Mouse (Mus musculus) T-cell, adult 2 months (primary cell): Measurements from ENCODE around the gene Grid2.

Source experiments
- DNase-seq: peaks from one replicate; pipeline ENCODE4 v3.0.0; 2022; ENCODE audit warnings: low spot score

Gene Grid2

GRCm38 (mm10) chr6:64326936-64327335 lies 1071.3 kb downstream of the Grid2 start:
- DNase-seq = no peak

DNA sequence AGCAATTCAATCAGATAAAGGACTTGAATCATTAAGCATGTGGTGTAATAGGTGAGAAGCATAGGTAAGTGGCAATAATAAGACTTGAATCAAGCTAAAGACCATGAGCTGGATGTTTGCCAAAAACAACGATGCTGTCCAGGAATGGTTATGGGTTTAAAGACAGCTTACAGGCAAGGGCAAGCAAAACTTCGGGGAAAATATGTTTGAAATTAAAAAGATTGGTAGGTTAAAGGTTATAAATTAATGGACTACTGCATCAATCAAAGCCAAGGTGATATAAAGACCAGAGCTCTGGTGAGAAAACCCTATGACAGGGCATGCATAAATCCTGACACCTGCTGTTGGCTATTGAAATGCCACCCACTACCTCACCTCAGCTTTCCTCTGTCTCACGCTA lies 1072.2 kb downstream of the Grid2 start:
- no peak for DNase-seq

GRCm38 (mm10) chr6:64398413-64399098 lies 1142.9 kb downstream of the Grid2 start:
- DNase-seq = no peak

DNA sequence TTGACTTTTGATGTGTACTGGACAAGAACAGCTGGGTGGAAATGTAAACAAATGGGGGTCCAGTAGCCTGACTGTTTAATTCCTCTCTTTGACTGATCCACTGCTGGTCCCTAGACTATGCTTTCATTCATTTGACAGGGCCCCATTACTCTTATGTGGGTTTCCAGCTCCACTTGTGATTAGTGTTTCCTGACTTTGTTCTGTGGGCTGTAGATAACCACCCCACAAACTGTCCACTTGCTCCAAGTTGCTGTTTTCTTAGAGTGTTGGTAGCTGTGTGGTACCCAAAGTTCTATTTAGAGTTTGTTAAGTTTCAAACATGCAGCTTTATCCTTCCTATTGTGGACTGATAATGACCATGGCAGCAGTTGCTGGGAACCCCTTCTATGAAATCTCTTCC lies 1172.0 kb downstream of the Grid2 start:
- DNase-seq = no peak

DNA sequence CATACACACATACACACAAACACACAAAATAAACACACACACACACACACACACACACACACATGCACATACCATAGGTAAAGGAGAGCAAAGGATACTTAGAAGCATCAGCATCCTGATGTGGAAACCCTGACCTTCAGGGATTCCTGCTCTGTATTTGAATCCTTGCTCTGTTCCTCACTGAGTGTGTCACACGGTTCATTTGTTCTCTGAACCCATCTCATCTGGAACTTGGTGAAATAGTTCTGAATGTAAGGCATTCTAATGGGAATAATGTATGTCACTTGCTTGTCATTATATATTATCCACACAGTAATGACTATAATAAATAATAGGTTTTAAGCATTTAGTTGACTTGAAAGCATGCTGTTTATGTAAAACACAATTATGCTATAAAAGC lies 1173.2 kb downstream of the Grid2 start:
- no peak for DNase-seq

- DNase-seq = no peak
Measured at GRCm38 (mm10) chr6:64448127-64448526, 1192.5 kb downstream of the Grid2 start.

- DNase-seq = no peak
Measured at GRCm38 (mm10) chr6:64448864-64449355, 1193.2 kb downstream of the Grid2 start.

DNA sequence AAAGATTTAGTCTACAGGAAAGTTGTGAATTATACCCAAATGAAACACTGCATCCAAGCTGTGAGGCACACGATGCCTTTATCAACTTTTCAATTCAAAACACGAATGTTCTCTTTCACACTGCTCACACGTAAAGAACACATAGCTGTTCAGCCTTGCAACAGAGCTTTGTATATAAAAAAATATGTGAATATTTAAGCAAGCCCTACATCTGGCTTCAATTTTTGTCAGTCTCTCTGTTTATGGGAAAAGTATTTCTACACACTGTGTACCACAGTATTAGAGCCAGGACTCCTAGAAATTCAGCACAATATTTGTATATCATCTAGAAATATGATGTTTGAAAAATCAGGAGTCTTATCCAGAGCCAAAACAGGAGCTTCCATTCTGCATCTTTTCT lies 1195.1 kb downstream of the Grid2 start:
- DNase-seq = no peak

GRCm38 (mm10) chr6:64479884-64480283 lies 1224.2 kb downstream of the Grid2 start:
- DNase-seq = no peak

DNA sequence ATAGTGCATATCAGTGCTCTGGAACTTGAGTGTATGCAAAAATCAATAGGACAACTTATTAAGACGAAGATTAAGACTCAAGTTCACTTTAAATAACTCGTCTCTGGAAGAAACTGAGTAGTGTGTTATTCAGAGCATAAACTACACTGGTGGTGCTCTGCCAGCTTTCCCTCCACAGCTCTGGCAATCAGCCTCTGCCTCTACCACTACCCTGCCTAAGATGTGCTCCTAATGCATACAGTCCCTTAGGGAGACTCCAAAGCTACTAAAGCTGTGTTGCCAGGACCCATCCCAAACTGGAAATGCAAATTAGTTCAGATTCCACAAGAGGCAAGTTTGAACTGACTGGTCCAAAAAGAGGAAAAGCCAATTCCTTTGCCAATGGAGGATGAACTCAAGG lies 1224.9 kb downstream of the Grid2 start:
- no peak for DNase-seq

DNA sequence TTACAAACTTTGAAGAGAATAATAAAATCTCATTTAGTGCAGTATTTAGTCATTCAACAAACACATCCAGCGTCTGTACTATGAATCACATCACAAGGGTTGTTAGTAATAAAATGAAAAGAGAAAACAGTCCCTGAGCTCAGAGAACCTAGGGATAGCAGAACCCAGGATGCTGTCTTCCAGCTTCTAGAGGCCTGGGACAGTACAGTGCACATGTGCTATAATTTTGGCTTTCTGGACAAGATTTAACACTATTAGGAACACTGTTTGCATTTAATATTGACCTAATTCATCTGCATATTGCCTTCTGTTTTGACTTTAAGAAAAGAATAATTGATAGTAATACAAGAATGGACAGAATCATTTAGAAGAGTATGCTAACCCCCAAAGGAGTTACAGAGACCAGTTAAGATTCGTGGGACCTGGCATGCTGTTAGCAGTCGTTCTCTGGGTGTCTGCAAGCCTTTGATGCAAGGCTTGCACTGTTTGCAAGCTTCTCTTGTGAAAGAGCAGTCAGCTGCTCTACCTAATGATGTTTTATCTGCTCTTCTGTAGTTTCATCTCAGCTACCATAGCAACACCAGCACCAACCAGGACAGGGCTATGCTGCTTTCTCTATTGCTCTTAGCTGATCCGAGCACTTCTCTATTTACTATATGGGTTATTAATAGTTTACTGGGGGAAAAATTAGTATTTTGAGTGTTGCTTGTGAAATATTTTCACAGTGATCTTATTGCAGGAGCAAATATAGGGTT lies 1234.8 kb downstream of the Grid2 start:
- DNase-seq = no peak

DNA sequence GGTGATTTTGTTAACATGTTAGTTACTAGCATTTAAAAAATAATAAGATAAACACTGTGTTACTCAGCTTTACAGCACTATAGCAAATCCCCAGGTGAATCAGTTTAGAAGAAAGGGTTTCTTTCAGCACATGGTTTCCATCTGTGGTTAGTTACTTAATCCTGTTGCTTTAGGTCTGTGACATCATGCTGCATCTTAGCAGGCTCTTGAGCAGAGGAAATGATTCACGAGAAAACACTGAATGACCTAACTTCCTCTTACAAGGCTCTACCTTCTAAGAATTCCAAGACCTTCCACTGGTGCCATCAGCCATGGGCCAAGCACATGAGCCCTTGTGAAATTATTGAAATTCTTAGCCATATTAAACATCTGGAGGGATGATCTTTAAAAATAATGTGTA lies 1248.7 kb downstream of the Grid2 start:
- no peak for DNase-seq

- DNase-seq = no peak
Measured at GRCm38 (mm10) chr6:64542168-64542567, 1286.5 kb downstream of the Grid2 start.

DNA sequence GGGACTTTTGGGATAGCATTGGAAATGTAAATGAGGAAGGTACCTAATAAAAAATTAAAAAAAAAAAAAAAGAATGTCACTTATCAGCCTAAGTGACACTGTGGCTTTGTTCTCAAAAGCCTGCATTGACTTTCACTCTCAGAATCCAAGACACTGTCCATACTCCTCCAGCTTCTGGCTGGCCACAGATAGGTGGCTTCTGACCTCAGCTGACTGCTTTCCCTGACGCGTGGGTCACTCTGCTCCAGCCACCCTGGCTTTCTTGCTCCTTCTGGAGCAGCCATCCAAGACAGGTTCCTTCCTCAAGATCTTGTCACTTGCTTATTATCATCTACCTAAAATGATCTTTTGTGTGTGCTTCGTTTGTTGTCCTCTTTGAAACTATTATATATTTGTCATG lies 1298.0 kb downstream of the Grid2 start:
- no peak for DNase-seq

DNA sequence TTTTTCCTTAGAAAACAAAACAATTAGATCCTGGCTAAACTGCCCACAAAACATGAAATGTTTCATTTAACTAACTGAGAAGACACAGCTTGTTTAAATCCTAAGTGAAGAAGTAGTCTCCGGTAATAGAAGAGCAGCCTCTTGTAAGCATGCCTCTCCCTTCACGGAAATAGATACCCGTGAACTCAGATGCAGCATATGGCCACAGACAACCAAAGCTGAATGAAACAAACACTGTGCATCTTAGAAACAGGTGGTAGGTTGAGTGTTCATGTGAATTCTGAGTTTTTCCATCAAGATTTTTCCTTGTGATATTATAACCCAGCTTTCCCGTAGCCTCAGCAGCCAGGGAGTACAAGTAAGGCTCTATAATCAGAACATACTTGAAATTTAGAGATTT lies 1299.5 kb downstream of the Grid2 start:
- DNase-seq = no peak

GRCm38 (mm10) chr6:64568599-64568998 lies 1312.9 kb downstream of the Grid2 start:
- DNase-seq = no peak

GRCm38 (mm10) chr6:64581338-64581737 lies 1325.7 kb downstream of the Grid2 start:
- no peak for DNase-seq

GRCm38 (mm10) chr6:64588487-64589205 lies 1333.0 kb downstream of the Grid2 start:
- DNase-seq = no peak

DNA sequence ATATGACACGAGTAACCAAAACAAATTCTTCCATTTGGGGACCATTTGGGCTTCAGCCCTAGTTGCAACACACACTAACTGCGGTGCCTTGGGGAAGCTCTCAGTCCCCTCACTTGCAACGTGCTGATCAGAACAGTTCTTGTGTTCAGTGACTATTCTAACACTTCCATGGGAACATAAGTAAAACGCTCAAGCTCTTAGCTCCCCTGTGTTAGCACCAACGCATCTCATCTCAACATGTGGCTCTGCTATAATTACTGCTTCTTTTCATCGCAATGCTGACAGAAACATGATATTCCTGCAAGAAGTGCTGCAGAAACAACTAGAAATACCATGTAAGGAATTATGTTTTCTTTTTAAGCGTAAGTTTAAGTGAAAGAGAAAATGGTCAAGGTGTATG lies 1340.6 kb downstream of the Grid2 start:
- no peak for DNase-seq

GRCm38 (mm10) chr6:64596835-64597234 lies 1341.2 kb downstream of the Grid2 start:
- no peak for DNase-seq

DNA sequence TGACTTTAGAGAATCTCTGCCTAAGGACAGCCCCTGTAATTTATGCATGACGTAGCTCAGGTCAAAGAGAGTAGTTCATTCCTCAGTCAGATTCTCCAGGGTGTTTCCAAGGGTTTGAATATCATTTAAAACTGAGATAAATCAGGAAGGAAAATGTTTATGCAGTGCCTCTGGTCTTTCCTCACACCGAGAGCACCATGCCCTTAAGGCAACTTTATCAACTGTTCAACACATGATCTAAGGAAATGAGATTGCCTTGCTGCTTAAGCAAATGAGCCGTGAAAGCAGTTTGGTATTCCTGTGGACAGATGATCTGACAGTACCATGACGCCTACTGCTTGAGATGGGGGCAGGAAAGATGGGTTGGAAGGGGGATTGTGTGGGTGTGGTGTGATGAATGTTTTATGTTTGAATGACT lies 1342.5 kb downstream of the Grid2 start:
- DNase-seq = no peak

DNA sequence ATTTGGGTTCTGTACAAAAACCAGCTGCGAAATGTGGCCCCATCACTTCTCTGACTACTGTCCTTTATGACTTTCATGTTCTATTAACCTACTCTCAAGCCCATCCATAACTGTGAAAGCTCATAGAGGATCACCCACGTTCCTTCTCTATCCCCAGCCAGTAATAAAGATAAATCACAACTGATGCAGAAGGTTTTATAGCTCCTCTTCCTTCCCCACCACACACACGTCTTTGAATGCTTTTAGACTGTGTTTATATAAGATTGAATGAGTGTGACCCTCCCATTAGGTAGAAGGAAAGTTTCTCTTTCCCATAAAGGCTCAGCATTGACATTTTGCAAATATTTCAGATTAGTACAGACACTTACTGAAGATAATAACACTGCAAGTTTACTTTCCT lies 1350.1 kb downstream of the Grid2 start:
- no peak for DNase-seq

GRCm38 (mm10) chr6:64607041-64607440 lies 1351.4 kb downstream of the Grid2 start:
- DNase-seq = no peak
